Mouse (Mus musculus) cerebellum, postnatal 36 days (tissue): ENCODE measurements at regions not wholly inside any gene's neighbourhood (a gene's known extent, or its start where the extent isn't known, plus 50 kb on each side); places are given as distances from the start of the nearest gene placed in this dataset.

Source experiments
- DNase-seq, 2 experiments: peaks; one replicate each; pipeline ENCODE4 v3.0.0; 2021 to 2022; ENCODE audit warnings: mixed read lengths in 2 of 2

DNA sequence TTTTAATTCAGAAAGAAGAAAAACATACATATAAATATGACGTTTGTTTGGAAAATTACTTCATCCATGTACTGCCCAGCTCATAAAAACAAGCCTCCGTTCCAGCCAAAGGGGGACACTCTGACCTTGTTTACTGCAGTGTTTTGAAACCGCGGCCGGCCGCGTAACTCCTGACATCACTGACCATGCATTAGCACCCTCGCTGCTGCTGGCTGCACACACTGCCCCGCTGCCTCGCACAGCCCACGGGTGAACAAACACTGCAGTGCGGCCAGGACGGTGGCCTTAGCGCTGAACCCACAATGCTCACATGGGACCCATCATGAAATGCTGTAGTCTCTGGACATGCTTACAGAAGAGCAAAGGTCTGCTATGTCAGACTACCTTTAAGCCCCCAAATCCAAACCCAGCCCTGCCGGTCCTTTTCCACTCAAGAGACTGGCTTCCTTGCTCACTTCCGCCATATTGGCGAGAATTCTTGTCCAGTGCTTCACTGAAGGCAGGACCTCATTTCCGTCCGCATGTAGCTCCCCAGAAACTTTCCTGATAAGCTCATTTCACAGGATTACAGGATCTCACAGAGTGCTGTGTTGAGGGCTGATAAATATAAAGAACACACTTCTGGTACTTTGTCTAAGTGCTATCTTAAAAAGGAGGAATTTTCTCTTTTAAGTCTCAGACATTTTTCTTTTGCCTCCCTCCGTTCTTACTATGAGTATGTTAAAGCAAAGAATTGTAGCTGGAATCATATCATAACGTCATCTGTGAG, 154.9 kb upstream of the Klf14 start:
- no peak for DNase-seq

DNA sequence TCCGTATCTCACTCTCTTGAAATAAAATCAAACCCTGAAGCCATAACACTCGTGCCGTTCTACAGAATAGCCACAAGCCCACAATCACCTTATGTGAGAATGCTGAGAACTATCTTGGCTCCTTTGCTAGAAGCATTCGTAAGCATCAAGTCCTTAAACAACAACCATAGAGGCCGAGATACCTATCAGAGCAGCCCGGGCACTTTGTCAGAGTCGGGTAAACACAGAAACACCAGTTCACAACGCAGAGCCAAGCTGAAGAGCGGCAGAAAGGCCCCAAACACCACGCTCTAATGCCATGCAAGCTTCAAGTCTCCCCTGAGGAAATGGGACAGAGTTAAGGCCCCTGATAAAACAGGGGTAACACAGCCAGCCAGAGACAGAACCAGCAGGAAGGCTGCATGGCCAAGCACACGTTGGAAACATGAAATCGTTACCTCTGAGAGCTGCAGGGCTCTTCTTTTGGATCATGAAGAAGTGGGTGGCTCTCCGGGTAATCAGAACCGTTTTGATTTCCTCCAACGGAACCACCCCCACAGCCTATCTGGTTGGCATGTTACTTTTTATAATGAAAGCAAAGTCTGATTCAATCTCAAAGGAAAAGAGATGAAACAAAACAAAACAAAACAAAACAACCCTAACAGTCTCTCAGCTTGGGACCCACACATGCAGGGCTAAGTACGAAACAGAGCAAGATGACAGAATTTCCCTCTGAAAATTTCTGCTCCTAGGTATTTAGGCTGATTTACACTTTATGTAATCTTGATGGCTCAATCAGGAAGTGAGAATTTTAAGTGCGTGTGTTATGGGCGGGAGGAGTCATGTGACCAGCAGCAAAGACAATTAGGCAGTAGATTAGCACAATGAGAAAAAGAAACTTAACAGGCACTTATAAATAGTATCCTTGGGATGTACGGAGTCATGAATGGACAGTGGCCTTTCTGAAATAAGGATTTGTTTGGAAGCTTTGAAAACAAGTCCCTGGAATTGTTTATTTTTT, 155.8 kb upstream of the Klf14 start:
- DNase-seq = no peak

GRCm38 (mm10) chr6:31115566-31115965, 156.7 kb upstream of the Klf14 start:
- no peak for DNase-seq

DNA sequence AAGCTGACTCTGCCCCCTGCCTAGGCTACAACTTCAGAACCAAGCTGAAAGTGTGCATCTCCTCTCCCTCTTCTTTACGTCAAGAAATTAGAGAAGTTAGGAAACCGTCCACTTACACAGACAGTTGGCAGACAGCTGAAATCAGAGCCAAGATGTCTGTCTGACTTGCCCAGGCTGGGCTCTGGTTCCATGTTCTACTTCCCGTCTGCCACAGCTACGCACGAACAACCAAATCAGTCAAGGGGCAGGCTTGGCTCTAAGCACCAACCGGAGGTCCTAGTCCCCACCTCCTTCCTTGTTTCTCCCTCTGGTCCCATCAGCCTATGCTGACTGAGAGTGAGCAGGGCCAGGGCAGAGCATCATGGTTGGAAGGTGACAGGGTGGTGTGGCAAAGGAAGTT, 157.5 kb upstream of the Klf14 start:
- no peak for DNase-seq

DNA sequence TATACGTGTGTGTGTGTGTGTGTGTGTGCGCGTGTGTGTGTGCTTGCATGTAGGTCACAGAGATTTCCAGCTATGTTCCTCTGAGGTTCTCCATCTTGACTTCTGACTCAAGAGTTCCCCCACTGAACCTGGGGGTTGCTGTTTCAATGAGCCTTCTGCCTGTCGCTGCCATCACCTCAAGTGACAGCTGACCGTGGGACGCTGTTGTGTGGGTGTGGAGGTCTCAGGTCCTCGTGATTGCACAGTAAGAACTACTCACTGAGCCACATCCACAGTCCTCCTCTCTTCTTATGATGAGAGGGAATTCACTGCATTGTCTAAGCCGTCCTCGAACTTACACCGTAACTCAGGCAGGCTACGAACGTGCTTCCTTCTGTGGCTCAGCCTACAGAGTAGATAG, 158.8 kb upstream of the Klf14 start:
- DNase-seq = no peak

DNA sequence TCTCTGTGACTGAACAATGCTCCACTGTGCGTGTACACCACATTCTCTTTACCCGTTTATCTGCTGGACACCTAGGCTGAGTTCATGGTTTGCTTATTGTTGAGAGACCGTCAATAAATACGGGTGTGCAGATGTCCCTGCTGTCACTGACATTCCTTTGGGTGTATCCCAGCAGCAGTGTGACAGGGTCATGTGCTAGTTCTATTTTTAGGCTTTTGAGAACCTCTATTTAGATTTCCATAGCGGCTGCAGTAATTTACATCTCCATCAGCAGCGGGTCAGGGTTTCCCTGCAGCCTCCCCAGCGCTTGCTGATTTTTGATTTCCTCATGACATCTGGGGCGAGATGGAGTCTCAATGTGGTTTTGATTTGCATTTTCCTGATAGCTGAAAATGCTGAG, 162.1 kb upstream of the Klf14 start:
- DNase-seq = no peak

GRCm38 (mm10) chr6:31122895-31123294, 164.0 kb upstream of the Klf14 start:
- DNase-seq = no peak

DNA sequence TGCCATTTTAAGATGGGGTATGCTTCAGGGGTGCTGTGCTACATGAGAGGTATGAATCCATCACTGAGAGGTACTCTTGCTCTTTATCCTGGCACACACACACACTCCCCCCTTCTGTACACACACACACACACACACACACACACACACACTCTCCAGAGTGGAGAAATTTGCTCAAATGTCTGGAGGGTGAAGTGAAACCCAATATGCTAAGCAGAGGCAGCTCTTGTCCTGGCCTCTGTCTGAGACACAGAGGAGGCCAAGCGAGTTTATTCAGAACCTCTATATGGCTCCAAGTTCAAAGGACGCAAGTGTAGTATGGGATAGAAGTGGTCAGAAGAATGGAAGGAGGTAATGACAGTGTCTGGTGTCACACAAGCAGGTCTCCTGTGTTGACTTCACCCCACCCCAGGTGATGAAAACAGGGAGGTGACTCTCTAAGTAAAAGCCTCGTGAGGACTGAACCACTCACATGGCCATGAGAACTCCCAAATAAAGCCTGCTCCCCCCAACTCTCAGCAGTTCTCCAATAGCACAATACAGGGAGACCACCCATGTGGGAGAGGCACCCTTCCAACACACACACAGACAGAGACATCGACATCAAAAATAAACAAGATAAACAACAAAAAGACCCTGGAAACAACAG, 164.6 kb upstream of the Klf14 start:
- DNase-seq = no peak

GRCm38 (mm10) chr6:31124076-31124475, 165.2 kb upstream of the Klf14 start:
- DNase-seq = no peak

- no peak for DNase-seq
These were observed 166.0 kb upstream of the Klf14 start for GRCm38 (mm10) chr6:31124872-31125271.

DNA sequence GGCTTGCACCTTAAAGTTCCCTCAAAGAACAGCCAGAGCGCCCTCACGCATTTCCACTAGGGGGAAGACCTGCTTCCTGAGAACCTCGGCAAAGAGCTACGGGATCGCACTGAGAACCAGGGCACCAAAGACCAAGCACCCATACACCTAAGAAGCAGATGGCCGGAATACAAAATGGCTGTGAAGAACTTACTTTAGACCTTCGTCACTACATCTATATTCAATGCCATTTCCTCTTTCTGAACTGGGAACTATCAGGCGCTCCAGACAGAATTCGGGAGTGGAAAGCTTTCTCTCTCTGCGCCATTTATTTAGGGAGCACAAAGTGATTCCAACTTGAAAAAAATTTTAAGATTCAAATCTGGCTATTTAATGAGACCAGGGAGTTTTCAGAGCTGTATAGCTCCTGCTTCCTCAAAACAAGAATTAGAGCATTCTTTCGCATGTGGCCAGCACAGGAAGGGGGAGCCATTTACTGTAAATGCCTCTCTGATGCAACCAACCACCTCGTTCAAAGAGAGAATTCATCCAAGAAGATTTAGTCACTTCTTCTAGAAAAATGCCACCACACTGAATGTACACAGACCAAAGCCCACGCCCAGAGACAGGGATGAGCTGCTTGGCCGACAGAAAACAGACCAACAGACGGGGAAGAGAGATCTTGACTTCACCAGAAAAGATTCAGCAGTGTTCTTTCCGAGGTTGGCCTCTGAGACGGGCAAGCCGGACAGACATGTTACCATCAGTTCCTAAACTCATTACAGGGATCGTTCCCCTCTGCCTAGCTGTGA, 166.6 kb upstream of the Klf14 start:
- no peak for DNase-seq

DNA sequence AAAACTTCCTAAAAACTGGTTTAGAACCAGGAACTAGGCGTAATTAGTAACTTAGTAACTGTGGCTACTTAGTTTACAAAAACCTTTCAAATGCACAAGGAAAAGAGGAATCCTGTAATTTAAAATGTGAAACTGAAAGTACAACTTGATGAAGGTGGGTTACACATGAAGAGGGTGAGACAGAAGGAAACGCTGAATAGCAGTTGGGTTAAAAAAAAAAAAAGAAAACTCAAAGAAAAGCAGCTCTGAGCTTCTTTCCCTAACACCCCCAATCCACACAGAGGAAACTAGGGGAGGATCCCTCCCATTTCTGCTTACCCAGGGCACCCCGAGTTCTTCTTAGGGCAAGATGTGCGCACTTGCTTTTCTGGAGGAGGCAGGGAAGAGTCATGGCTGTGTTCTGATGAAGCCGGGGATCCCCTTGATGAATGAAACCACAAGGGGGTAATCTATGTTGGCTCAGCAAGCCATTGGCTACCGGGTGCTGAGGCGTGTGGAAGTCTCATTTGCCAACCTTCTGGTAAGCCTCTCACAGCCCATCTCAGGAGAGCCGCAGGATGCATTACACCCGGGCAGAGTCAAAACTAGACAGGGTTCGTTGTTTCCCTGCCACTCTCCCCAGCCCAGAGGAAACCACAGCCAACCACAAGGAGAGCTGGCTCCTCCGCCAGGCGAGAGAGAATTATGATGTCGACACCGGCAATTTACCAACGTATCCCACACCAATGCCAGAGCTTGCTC, 167.4 kb upstream of the Klf14 start:
- DNase-seq = no peak

DNA sequence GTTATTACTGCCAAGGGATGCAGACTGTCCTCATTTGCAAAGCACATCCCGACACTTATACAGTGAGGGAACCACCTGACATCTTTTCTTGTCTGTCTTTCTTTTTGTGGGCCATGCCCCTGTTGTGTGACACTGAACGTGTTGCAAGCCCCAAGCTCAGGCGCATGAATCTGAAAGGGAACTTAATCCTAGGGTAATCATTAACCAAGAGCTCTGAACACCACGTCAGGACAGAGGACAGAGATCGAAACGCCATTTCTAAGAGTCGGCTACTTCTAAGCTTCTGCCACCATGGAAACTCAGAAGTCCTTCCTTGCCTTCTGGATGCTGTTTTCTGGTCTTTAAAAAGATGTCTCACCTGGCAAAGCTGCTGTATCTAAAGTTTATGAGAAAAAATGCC, 170.3 kb upstream of the Klf14 start:
- no peak for DNase-seq

GRCm38 (mm10) chr6:31129987-31130386, 171.1 kb upstream of the Klf14 start:
- no peak for DNase-seq

GRCm38 (mm10) chr6:31130522-31130921, 171.6 kb upstream of the Klf14 start:
- DNase-seq = no peak

DNA sequence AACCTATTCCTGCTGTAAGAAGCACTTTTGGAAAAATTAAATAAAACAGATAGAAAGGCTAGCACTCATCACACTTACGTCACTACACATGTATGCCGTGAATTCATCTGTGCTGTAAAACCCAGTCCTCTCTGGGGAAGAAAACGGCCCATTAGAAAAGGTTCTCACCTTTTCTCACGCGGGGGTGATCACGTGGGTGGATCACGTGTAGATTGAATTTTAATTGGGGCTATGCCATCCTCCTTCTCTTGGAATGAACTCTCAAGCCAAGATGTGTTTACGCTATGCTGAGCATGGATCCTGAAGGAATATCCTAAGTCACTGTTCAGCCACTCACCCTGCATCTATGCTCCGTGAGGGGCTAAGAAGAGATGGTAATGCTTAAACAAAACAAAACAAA, 172.8 kb upstream of the Klf14 start:
- DNase-seq = no peak

DNA sequence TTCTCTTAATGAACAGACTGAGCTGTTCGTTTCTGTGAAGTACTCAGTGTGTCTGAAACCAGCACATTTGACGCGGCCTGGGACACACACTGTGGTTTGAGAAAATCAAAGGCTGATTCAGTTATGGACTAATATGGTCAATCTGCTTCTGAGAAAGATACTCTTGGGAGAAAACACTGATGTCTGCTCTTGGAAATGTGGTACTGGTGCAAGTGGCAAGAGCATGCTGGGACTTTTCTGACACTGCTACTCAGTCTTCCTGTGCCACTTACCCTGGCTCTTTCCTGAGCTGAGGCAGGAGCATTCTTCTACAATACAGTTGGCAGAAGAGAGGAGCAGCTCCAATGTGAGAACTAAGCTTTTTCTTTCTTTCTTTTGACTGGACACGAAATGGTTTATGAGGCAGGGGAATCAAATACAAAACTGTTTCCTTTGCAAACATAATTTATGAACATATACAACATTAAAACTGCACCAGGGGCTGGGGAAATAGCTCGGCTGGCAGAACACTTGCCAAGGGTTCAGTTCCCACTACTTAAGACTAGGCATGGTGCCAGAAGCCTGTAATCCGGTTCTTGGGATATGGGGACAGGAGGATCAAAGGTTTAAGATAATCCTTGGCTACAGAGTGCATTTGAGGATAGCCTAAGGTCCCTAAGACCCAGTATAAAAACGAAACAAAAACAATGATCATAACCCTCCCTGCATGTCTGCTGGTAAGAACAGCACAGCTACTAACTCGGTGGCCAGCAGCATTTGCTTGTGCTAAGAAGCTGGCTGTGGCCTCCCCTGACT, 173.7 kb upstream of the Klf14 start:
- DNase-seq = no peak

DNA sequence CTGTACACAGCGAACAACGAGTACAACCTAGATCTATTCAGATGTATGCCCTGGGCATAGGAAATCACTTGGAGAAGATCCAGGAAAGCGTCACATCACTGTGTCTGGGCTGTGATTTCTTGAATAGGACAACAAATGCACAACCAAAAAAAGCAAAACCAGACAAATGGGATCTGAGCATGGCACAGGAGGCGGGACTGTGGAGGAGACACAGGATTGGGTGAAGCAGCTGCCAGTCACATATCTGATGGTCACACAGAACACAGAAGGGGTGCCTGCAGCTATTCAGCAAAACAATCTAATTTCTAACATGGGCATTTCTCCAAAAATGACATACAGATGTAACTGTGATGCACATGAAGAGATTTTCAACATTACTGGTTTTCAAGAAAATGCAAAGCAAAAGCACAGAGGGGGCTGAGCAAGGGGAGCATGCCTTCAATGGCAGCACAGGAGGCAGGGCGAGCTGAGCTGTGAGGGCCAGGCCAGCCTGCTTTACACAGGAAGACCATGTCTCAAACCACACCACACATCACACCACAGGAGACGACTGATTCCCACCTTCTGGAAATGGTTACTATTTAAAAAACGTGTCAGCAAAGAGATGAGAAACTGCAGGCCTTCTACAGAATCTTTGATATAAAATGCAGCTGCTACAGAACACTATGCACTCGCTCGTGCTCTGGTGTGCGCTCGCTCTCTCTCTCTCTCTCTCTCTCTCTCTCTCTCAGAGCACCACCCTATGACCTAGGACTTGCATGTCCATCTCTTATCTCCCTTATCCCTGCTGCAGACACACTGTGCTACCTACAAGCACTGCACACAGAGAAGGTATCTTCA, 175.2 kb upstream of the Klf14 start:
- DNase-seq = peak; percentile 36 to 38

GRCm38 (mm10) chr6:31134736-31135077, 175.8 kb upstream of the Klf14 start:
- DNase-seq = no peak

DNA sequence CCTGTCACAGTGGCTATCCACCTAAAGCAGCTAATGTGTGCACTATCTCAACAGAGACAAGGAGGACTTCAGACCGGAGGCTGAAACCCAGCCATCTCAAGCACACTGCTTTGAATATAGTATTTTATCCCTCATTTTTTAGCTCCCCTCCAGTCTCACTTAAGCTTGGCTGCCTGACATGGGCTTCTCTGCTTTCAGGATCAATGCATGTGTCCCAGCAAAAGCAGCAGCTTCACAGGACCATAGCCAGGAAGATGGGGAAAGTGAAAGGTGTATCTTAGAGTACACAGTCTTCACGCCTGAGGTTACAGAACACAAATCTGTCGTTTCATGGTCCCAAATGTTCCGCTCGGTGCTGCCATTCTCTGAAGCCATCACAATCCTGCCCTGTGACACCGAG, 176.7 kb upstream of the Klf14 start:
- DNase-seq = no peak
